Mouse (Mus musculus) bone marrow, adult 2 months (tissue): ENCODE measurements around the gene Arid2. TPM values are rescaled to one million over a fixed set of nuclear protein-coding genes. Genes with fewer than 3 reads are reported as not detected.

Experiments used
- H3K27ac ChIP-seq: fragments of 200-500 bp; 2 replicates; pipeline ENCODE4 v1.5.1; 2012; ENCODE audit warnings: low read depth, mild to moderate bottlenecking, control low read depth, inconsistent platforms, low read length; ENCODE audit not compliant: control insufficient read depth, poor library complexity, insufficient read depth
- H3K4me1 ChIP-seq: fragments of 200-500 bp; 2 replicates; pipeline ENCODE4 v1.6.1; 2011; ENCODE audit warnings: low read length; ENCODE audit not compliant: control insufficient read depth, insufficient read depth
- H3K4me3 ChIP-seq: fragments of 200-500 bp; replicated peaks from 2 replicates; pipeline ENCODE3; 2011; ENCODE audit warnings: mild to moderate bottlenecking, low read depth, low read length, control low read depth; ENCODE audit not compliant: control insufficient read depth
- CTCF ChIP-seq: fragments of 200-500 bp; IDR thresholded peaks from 2 replicates; pipeline ENCODE4 v1.5.1; 2011; ENCODE audit warnings: low read length, control low read depth; ENCODE audit not compliant: control insufficient read depth, insufficient read depth
- POLR2A ChIP-seq: fragments of 200-500 bp; IDR thresholded peaks from 2 replicates; pipeline ENCODE4 v1.6.1; 2011; ENCODE audit warnings: low read depth, mild to moderate bottlenecking, control low read depth, low read length, borderline replicate concordance; ENCODE audit not compliant: control insufficient read depth
- whole genome bisulfite sequencing: fragments of 180-500 bp; shearing (Covaris S2); methylation state at CpG from one replicate; pipeline ENCODE4 v1.1.7; 2018; 5-methylcytosine and 5-hydroxymethylcytosine counted together
- polyA plus RNA-seq: library from polyadenylated mRNA; stranded (reverse); fragments of >200 nt; gene quantifications from 2 replicates; pipeline ENCODE4 v1.2.4, GENCODE M21; 2011; ENCODE audit warnings: low replicate concordance; ENCODE audit not compliant: missing spikeins, insufficient read depth, insufficient read length

Gene Arid2
- polyA plus RNA-seq, 1 experiment: 22.8 TPM

DNA sequence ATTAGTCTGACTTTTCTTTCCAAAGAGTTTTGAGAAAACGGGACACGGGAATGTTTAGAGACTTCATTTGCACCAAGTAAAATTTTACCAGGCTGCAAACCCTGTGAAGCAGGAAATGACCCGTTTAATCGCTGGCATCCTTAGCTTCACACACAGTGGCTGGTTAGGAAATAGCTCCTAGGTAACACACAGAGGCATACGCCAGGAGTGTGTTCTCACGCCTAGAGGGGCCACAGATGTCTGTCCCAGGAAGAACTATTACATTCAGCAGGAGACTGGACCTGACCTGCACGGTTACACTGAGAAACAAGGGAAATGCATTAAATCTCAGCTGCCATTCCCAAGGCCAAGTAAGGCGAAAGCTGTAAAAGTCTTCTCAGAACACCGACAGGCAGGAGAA is 18.7 kb upstream of the Arid2 start:
- 86% methylated on average over 9 of the region's 9 CpGs for WGBS
- Histone ChIP-seq H3K27ac (no peak overlapping the region), H3K4me1 (no peaks in the 10 kb centered on the region; the same call in 1 of the 2 replicates), H3K4me3 (no peak overlapping the region)
- TF ChIP-seq CTCF (no peak), POLR2A (no peak)

DNA sequence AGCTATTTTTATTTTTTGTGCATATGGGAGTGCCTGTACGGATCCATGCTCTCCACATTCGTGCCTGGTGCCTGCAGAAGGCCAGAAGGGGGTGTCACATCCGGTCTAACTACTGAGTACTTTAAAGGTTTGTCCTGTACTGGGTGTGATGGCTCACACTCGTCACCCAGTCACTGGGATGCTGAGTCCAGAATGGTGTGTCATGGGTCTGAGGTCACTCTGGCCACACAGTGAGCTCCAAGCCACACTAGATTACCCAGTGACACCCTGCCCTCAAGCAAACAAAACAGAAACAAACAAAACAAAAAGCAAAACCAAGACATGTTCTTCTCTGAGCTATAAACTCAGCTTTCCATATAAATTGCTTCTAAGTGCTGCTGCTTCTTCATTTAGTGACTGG is 17.9 kb upstream of the Arid2 start:
- H3K4me3 ChIP-seq: no peak overlapping the region
- TF ChIP-seq POLR2A: no peak
- TF ChIP-seq CTCF: no peak
- no peak overlapping the region for H3K27ac ChIP-seq
- WGBS: 90% methylated on average over 4 of the region's 4 CpGs
- H3K4me1 ChIP-seq: peaks cover under 1% of the 10 kb centered on the region; the same call in 1 of the 2 replicates

DNA sequence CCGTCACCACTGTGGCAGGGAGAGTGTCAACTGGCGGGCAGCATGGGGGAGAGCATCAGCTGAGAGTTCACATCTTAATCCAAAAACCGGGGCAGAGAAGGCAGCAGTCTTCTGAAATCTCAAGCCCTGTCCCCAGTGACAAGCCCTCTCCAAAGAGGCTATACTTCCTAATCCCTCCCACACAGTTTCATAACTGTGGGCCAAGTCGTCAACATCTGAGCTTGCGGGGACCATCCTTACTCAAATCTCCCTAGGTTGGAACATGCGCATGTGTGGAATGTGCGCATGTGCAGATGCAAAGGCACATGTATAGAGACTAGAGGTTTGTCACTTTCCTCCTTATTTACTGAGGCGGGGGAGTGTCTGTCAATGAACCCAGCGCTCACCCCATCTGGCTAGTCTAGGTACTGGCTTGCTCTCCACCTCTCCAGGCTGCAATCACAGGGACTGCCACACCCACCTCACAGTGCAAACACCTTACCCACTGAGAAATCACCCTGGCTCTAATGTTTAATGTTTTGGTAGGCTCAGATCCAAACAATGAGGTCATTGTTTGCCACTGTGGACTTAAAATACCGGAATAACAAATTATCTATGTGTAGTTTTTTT is 16.9 kb upstream of the Arid2 start:
- Histone ChIP-seq H3K4me1 (peaks cover 1% of the 10 kb centered on the region; the same call in 1 of the 2 replicates), H3K4me3 (no peak overlapping the region), H3K27ac (no peak overlapping the region)
- WGBS: 85% methylated on average over 10 of the region's 10 CpGs
- TF ChIP-seq POLR2A (no peak), CTCF (no peak)

DNA sequence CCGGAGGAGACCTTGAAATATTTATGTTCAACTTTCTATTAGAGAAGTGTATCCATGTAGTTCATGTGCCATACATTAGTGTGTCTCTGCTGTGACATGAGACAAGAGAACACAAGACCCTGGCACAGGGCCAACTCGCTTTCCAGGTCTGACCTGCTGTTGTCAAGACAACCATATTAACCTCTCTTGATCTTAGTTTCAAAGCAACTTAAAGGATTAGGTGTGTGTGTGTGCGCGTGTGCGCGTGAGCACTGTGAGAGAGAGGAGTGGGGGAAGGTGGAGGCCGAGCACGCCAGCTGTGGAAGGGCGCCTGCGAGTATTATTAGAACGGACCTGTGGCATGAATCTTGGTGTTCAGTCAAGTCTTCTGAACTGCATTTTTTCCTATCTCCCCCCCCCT is 15.0 kb upstream of the Arid2 start:
- H3K4me1 ChIP-seq: peaks cover 3% of the 10 kb centered on the region; the same call in 1 of the 2 replicates
- H3K27ac ChIP-seq: no peak overlapping the region
- 95% methylated on average over 11 of the region's 11 CpGs for WGBS
- no peak overlapping the region for H3K4me3 ChIP-seq
- no peak for TF ChIP-seq POLR2A
- TF ChIP-seq CTCF: no peak

DNA sequence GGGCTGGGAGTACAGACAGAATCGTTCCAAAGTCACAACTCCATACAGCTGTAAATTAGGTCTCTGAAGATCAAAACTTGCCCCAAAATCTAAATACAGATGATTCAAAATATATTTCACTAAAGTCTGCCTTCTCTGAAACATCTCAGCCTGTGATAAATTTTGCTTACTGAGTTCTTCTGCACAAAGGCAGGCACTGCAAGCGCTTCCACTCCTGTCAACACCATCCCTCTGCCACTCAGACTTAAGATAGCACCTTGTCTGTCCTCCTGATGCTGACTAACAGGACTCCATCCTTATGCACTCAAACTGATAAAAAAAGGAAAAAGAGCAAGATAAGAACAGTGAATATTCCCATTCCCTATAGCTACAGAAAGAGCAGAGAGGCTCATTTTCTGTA is 13.0 kb upstream of the Arid2 start:
- no peak for TF ChIP-seq POLR2A
- peaks cover 3% of the 10 kb centered on the region; the same call in 1 of the 2 replicates for H3K4me1 ChIP-seq
- no peak overlapping the region for H3K27ac ChIP-seq
- 79% methylated on average over 2 of the region's 2 CpGs for WGBS
- H3K4me3 ChIP-seq: no peak overlapping the region

DNA sequence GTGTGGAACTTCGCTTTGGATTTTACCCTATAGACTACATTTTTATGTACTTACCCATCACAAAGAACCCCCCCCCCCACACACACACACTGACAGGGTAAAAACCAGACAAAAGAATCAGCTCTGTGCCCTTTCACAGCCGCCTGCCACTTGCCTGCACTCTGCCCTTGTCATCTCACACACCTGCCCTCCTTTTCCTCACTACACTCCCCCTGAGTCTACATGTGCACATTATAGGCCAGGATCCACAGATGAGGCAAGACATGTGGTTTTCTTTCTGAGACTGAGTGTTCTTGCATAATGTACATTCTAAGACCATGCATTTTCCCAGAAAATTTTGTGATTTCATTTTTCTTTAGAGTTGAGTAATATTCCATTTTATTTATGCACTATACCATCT is 12.1 kb upstream of the Arid2 start:
- 56% methylated on average over 2 of the region's 2 CpGs for WGBS

DNA sequence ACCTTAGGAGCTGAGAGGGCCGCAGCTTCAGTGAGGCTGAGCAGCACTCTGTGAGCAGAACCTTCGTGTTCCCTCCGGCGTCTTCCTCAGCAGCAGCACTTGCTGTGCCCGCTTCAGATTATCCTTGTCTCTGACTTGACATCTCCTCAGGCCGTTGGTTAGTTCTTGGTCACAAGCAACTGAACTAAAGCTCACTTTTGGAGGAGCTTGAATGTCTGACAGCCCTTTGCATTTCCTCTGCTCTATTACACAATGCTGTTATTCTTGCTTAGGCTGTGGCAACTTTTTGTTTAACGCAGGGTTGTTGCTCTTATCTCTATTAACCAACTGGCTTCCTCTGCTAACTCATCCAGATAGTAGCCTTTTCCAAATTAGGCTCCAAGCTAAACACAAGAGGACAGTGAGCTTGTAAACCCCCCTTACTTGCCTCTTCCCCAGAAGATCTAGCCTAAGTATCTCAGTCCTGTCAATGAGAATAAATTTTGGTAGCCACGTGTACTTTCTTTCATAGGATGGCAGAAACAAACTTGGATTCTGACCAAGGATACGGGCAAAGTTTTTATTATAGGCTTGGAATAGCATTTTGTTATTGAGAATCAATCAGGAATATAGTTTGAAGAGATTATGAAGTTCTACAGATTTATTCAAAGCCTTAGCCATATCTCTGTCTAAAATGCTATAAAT is 11.4 kb upstream of the Arid2 start:
- Histone ChIP-seq H3K4me1 (peaks cover 3% of the 10 kb centered on the region; the same call in 1 of the 2 replicates), H3K4me3 (peak overlapping the region; percentile 3), H3K27ac (peak overlapping the region; percentile 73)
- WGBS: 22% methylated on average over 9 of the region's 9 CpGs
- TF ChIP-seq CTCF (no peak), POLR2A (no peak)

More for the DNA sequence above, 12.1 kb upstream of the Arid2 start:
- Histone ChIP-seq H3K4me3 (no peak overlapping the region), H3K27ac (no peak overlapping the region), H3K4me1 (peaks cover 3% of the 10 kb centered on the region; the same call in 1 of the 2 replicates)
- no peak for TF ChIP-seq CTCF
- TF ChIP-seq POLR2A: no peak

DNA sequence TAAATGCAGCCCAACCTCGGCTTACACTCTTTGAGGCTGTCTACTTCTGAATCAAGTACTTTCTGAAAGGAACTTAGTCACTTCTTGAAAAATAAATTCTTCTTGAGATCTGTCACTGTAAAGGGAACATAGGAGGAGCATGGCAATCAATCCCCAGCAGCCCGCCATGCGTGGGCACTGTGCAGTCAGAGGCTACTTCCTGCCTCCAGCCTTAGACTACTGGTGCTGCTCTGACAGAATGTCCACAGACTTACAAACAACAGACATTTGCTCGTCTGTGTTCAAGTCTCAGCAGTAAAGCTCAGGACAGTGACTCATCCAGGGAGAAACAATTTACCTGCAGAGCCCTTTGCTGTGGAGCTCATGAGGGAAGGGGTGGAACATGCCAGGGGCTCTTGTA is 10.3 kb upstream of the Arid2 start:
- peaks cover 7% of the 10 kb centered on the region; the same call in 1 of the 2 replicates for H3K4me1 ChIP-seq
- WGBS: 19% methylated on average over 4 of the region's 4 CpGs
- 0 out of 2 replicates have a peak overlapping the region, but pooled peaks have one; percentile 42 for H3K27ac ChIP-seq
- no peak overlapping the region for H3K4me3 ChIP-seq
- TF ChIP-seq CTCF: no peak
- TF ChIP-seq POLR2A: no peak

DNA sequence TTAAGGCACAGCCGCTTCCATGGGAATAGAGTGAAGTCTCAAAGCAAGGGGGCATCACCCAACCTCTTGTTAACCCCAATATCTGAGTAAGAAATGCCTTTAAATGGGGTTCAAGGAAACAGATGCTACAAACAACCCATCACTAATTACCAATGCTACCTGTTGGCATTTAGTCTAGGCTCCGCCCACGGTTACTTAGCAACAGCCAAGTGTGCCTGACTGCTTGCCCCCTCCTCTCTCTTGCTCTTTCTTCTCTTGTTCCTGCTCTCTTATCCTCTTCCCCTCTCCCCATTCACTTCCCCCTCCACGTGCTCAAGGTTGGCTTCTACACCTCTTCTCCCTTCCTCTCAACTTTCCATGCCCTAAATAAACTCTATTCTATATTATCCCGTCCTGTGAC is 6.1 kb upstream of the Arid2 start:
- TF ChIP-seq CTCF: no peak
- TF ChIP-seq POLR2A: no peak
- 69% methylated on average over 5 of the region's 5 CpGs for WGBS
- peaks cover 6% of the 10 kb centered on the region; the same call in 1 of the 2 replicates for H3K4me1 ChIP-seq
- H3K27ac ChIP-seq: no peak overlapping the region
- no peak overlapping the region for H3K4me3 ChIP-seq
